Mouse (Mus musculus) adrenal gland, adult 8-10 months (tissue): Measurements from ENCODE around the gene Bach2. TPM values are rescaled to one million over a fixed set of nuclear protein-coding genes. Genes with fewer than 3 reads are reported as not detected.

Experiments
- DNase-seq: peaks from one replicate; pipeline ENCODE4 v3.0.0; 2022
- total RNA-seq, 4 experiments: library from RNA; stranded (reverse); gene quantifications; 2 replicates each; pipeline ENCODE4 v1.2.4; 2022

Bach2 gene
- total RNA-seq, 4 experiments from 2014 or later: 2.8 to 3.3 (median 3.0) TPM

- no peak for DNase-seq
Measured at GRCm38 (mm10) chr4:32530421-32530920, 291.9 kb downstream of the Bach2 start.

- DNase-seq: no peak
Measured at GRCm38 (mm10) chr4:32530921-32531846, 292.6 kb downstream of the Bach2 start.

GRCm38 (mm10) chr4:32532079-32532478, 293.5 kb downstream of the Bach2 start:
- no peak for DNase-seq

GRCm38 (mm10) chr4:32533735-32534134, 295.1 kb downstream of the Bach2 start:
- no peak for DNase-seq

- DNase-seq: no peak
Measured at GRCm38 (mm10) chr4:32535626-32536025, 297.0 kb downstream of the Bach2 start.

- DNase-seq: peak; percentile 14
Measured at GRCm38 (mm10) chr4:32536870-32537508, 298.4 kb downstream of the Bach2 start.

GRCm38 (mm10) chr4:32538088-32538487, 299.5 kb downstream of the Bach2 start:
- peak; percentile 20 for DNase-seq

GRCm38 (mm10) chr4:32538488-32538887, 299.9 kb downstream of the Bach2 start:
- DNase-seq: no peak

- DNase-seq: no peak
Measured at GRCm38 (mm10) chr4:32538987-32539386, 300.4 kb downstream of the Bach2 start.

- no peak for DNase-seq
Measured at GRCm38 (mm10) chr4:32544821-32545545, 306.4 kb downstream of the Bach2 start.

- no peak for DNase-seq
Measured at GRCm38 (mm10) chr4:32545548-32545947, 306.9 kb downstream of the Bach2 start.

- DNase-seq: no peak
Measured at GRCm38 (mm10) chr4:32549150-32549549, 310.5 kb downstream of the Bach2 start.

GRCm38 (mm10) chr4:32551337-32551736, 312.7 kb downstream of the Bach2 start:
- DNase-seq: no peak

GRCm38 (mm10) chr4:32555506-32555905, 316.9 kb downstream of the Bach2 start:
- DNase-seq: no peak

- DNase-seq: no peak
Measured at GRCm38 (mm10) chr4:32560246-32560645, 321.6 kb downstream of the Bach2 start.

- no peak for DNase-seq
Measured at GRCm38 (mm10) chr4:32560724-32561554, 322.3 kb downstream of the Bach2 start.

GRCm38 (mm10) chr4:32561555-32562095, 323.0 kb downstream of the Bach2 start:
- peak; percentile 68 for DNase-seq

- no peak for DNase-seq
Measured at GRCm38 (mm10) chr4:32562319-32563115, 323.9 kb downstream of the Bach2 start.

GRCm38 (mm10) chr4:32564416-32564815, 325.8 kb downstream of the Bach2 start:
- DNase-seq: no peak

GRCm38 (mm10) chr4:32564918-32565317, 326.3 kb downstream of the Bach2 start:
- DNase-seq: no peak

- no peak for DNase-seq
Measured at GRCm38 (mm10) chr4:32569054-32569453, 330.4 kb downstream of the Bach2 start.
